Mouse (Mus musculus) lung, adult 2 months (tissue): ENCODE data around the gene Gne. TPM values are rescaled to one million over a fixed set of nuclear protein-coding genes. Genes with fewer than 3 reads are reported as not detected.

Experiments used
- DNase-seq: peaks from one replicate; pipeline ENCODE4 v3.0.0; 2022
- H3K4me1 ChIP-seq: fragments of 200-500 bp; 2 replicates; pipeline ENCODE4 v1.6.1; 2011; ENCODE audit warnings: low read length; ENCODE audit not compliant: control insufficient read depth, insufficient read depth
- H3K4me3 ChIP-seq: fragments of 200-500 bp; replicated peaks from 2 replicates; pipeline ENCODE3; 2011; ENCODE audit warnings: low read depth, mild to moderate bottlenecking, control low read depth, low read length; ENCODE audit errors: extremely low read depth
- CTCF ChIP-seq: fragments of 200-500 bp; IDR thresholded peaks from 2 replicates; pipeline ENCODE4 v1.5.1; 2011; ENCODE audit warnings: mild to moderate bottlenecking, low read length, control low read depth; ENCODE audit not compliant: insufficient read depth
- POLR2A ChIP-seq: fragments of 200-500 bp; IDR thresholded peaks from 2 replicates; pipeline ENCODE4 v1.6.1; 2011; ENCODE audit warnings: low read depth, mild to moderate bottlenecking, control low read depth, low read length, borderline replicate concordance; ENCODE audit errors: extremely low read depth
- WGBS: fragments of 180-500 bp; shearing (Covaris S2); methylation state at CpG from one replicate; pipeline ENCODE4 v1.1.7; 2018; 5-methylcytosine and 5-hydroxymethylcytosine counted together
- polyA plus RNA-seq: library from polyadenylated mRNA; depleted of rRNA; stranded (reverse); fragments of >200 nt; gene quantifications from 2 replicates; pipeline ENCODE4 v1.2.3, GENCODE M21; 2012

The Gne gene
- polyA plus RNA-seq, 1 experiment: 31.4 TPM

DNA sequence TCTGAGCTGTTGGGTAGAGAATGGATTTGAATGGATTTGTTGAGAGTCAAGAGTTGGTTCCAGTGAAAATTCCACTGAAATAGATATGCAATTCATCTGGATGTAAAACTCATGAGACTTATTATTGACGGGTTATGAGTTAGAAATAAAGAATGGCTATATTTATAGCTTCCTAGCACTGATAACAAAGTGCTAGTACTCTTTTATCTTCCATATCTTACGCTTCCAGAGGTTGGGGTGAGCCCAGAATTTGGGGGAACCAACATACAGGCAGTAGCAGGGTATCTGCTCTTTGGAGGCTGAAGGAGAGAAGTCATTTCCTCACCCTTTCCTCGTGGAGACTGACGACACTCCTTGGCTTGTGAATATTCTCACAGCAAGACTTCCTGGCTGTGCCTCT is 9.6 kb downstream of the Gne start:
- peaks cover 7% of the 10 kb centered on the region; the same call in 1 of the 2 replicates for H3K4me1 ChIP-seq
- 71% methylated on average over 4 of the region's 4 CpGs for WGBS
- no peak overlapping the region for H3K4me3 ChIP-seq
- TF ChIP-seq CTCF: no peak
- no peak for TF ChIP-seq POLR2A
- DNase-seq: no peak

DNA sequence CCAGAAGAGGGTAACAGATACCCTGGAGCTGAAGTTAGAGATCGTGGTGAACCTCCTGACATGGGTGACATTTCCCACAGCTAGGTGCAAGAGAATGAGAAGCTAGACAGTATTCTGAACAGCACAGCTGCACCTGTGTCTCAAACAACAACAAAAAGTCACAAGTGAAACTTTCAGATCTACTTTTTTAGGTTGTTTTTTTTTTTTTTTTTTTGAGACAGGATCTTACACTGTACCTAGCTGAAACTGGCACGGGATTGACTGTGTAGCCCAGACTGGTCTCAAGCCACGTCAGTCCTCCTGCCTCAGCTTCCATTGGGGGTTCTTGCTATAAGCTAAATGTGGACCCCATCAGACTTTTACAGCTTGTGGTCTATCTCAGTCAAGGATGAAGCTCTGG is 10.2 kb downstream of the Gne start:
- no peak for DNase-seq
- TF ChIP-seq CTCF: no peak
- TF ChIP-seq POLR2A: no peak
- 80% methylated on average over 3 of the region's 3 CpGs for WGBS
- no peak overlapping the region for H3K4me3 ChIP-seq
- peaks cover 7% of the 10 kb centered on the region; the same call in 1 of the 2 replicates for H3K4me1 ChIP-seq

DNA sequence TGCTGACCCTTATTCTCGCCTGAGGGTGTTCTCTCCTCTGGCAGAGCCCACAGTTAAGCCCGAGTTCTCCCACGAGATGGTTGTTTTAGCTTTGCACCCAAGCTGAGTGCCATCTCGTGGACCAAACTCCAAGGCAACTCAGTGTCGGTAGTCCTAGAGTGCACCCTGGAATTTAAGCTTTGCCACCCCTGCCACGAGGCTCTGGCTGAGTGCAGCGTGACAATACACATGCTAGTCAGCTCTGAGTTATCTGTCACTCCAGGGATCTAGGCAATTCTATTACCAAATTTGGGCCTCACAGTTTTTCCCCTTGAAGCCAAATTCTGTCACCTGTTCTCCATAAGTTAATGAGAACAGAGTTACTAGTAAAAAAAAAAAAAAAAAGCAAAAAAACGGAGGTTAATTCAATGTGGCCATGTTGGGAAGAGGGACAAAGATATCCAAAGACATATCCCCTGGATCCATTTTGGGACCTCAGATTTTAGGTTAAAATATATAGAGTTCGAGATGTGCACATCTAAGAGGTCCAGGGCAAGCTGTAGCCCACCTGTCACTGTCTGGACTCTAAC is 11.0 kb downstream of the Gne start:
- peaks cover 7% of the 10 kb centered on the region; the same call in 1 of the 2 replicates for H3K4me1 ChIP-seq
- H3K4me3 ChIP-seq: peak overlapping the region; percentile 71
- no peak for TF ChIP-seq POLR2A
- TF ChIP-seq CTCF: no peak
- no peak for DNase-seq
- WGBS: 8% methylated on average over 9 of the region's 9 CpGs

DNA sequence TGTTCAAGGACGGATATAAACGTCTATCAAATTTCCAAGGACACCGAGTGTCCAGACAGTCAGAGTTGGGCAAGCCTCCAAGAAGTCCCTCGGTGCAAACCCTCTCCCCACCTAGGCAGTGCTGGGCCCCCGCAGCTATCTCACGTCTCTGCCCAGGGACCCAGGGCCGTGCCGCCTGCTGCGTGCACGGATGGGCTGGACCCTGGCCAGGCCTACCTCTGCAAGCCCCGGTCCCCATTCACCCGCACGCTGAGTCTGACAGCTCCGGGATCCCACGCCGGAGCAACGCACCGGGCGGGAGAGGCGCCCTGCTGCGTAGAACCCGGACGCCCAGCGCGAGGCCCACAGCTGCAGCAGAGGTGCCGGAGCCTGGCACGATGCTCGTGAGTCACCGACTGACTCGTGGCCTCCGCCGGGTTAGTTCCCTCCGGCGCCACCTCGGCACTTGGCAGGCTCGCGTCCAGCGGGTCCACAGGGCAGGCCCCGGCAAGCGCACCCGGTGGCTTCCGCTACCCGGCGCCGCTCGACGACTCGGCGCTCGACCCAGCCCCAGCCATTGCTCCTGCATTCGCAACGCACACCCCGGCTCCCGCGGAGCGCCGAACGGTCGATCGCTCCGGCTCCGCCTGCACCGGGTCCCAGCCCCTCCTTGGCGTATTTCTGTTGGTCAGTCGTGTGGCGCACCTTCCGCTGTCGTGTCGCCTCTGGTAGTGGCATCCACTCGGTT is 11.7 kb downstream of the Gne start:
- TF ChIP-seq POLR2A (peak; percentile 77; the same call in 1 of the 2 replicates), CTCF (no peak)
- Histone ChIP-seq H3K4me1 (peaks cover 7% of the 10 kb centered on the region; the same call in 1 of the 2 replicates), H3K4me3 (peak overlapping the region; percentile 71)
- under 1% methylated on average over 70 of the region's 70 CpGs for WGBS
- DNase-seq: peak; percentile 88

DNA sequence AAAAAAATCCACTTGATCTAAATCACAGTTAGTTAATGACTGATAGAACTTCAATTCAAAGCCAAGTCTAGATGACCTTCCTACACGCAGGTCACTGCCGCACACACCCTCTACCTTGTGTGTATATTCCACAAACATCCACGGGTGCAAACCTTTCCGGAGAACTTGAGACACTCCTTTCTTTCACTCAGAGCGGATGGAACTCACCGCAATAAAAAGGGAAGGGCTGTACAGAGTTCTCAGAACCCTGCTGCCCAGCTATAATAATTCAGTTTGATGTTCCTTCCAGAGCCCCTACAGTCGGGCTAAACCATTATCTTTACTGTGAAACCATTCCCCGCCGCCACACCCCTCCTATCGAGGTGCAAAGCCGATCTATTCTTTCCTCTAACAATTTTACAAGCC is 12.2 kb downstream of the Gne start:
- 2% methylated on average over 11 of the region's 11 CpGs for WGBS

DNA sequence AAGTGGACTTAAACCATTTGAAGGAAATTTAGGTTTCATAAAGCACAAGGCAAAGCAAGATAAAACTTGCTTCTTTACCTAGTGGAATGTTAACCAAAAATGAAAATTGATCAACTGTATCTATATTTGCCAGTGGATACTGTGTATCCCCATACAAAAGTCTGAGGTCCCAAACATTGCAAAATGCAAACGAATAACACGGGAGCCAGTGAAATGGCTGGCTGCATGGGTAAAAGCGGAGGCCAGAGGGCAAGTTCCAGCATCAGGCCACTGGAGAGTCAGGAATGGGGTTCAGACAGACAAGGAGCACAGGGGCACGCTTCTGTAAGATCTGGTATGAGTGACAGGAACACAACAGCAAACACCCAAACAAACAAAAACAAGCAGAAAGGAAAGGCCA is 13.3 kb downstream of the Gne start:
- no peak for TF ChIP-seq POLR2A
- TF ChIP-seq CTCF: no peak
- no peak overlapping the region for H3K4me3 ChIP-seq
- 56% methylated on average over 4 of the region's 4 CpGs for WGBS
- DNase-seq: no peak
- peaks cover 8% of the 10 kb centered on the region for H3K4me1 ChIP-seq

More for the DNA sequence above, 12.2 kb downstream of the Gne start:
- Histone ChIP-seq H3K4me3 (peak overlapping the region; percentile 71), H3K4me1 (peaks cover 7% of the 10 kb centered on the region; the same call in 1 of the 2 replicates)
- TF ChIP-seq CTCF (no peak), POLR2A (no peak)
- no peak for DNase-seq

DNA sequence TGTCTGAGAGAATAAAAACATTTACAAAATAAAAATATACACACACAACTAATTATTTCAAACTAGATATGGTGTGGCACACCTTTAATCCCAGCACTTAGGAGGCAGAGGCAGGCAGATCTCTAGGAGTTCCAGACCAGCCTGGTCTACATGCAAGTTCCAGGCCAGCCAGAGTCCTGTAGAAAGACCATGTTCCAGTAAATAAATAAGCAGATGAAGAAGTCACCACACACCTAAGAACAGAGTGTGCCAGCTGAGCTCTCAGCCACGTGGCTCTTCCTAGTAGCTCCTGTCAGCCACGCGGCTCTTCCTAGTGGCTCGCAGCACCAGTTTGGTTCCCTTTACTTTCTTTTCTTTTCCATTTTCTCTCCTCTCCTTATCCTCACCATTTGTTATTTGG is 14.6 kb downstream of the Gne start:
- TF ChIP-seq POLR2A (no peak), CTCF (no peak)
- Histone ChIP-seq H3K4me3 (no peak overlapping the region), H3K4me1 (peaks cover 11% of the 10 kb centered on the region)
- no peak for DNase-seq
- 87% methylated on average over 4 of the region's 4 CpGs for WGBS

DNA sequence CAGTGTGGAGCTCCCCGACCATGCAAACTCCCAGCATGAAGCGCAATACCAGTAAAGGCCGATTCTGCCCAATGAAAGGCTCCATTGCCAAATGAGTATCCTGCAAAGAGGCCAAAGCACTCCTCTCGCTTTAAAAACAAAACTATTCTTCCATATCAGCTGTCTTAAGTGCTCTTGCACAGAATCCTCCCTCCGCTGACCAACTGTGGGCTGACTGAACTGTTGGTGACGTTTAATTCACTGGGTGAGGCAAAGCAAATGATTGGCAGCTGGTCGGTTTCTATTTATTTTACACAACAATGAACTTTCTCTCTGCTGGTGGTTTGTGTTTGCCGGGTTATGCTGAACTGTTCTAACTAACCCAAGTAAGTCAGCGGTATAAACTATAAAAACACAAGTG is 15.2 kb downstream of the Gne start:
- peak; percentile 22 for DNase-seq
- no peak for TF ChIP-seq POLR2A
- TF ChIP-seq CTCF: no peak
- Histone ChIP-seq H3K4me3 (no peak overlapping the region), H3K4me1 (peaks cover 11% of the 10 kb centered on the region)
- WGBS: 28% methylated on average over 9 of the region's 9 CpGs

DNA sequence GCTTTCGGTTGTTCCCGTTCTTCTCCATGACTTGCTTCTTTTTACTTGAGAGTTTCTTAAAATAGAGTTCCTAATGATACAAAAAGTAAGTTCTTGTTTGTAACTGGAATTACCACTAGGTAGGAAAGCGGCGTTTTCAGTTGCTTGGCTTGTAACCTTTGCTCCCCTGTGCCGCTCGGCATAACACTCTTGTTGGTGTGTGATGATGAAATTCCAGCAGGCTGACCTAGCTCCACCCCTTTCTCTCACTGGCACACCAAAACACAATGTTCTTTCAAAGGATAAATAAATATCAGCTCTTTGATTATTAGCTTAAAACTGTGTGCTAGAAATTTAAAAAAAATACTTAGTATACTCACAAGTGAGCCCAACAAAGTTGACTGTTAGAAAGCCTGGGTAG is 17.1 kb downstream of the Gne start:
- TF ChIP-seq POLR2A (no peak), CTCF (no peak)
- H3K4me1 ChIP-seq: peaks cover 11% of the 10 kb centered on the region
- no peak for DNase-seq
- WGBS: 52% methylated on average over 6 of the region's 6 CpGs
- peak overlapping the region; percentile 21 for H3K4me3 ChIP-seq
